Mouse (Mus musculus) erythroblast, embryonic 14.5 days (primary cell): Measurements from ENCODE around the gene Kif22.

ENCODE experiments used
- GATA1 ChIP-seq: IDR thresholded peaks from 2 replicates; pipeline ENCODE4 v1.6.1; 2012; ENCODE audit warnings: low read length, inconsistent platforms, mixed read lengths
- TAL1 ChIP-seq: IDR thresholded peaks from 3 replicates; pipeline ENCODE4 v1.6.1; 2012; ENCODE audit warnings: low read length, inconsistent platforms, mixed read lengths

GRCm38 (mm10) chr7:127019306-127019960 is 22.8 kb downstream of the Kif22 start:
- TF ChIP-seq GATA1 (no peak), TAL1 (no peak)
